Mouse (Mus musculus) brain, embryonic 14.5 days (tissue): Measurements from ENCODE around the gene Satl1.
A peak's percentile ranks its signal among the peaks of the same experiment; 100 is the strongest.

Experiments used
- CTCF ChIP-seq: fragments of 200-500 bp; IDR thresholded peaks from 2 replicates; pipeline ENCODE4 v1.5.1; 2012; ENCODE audit warnings: inconsistent platforms, mild to moderate bottlenecking, moderate library complexity, borderline replicate concordance; ENCODE audit not compliant: insufficient read depth, insufficient read length; ENCODE audit errors: extremely low read depth
- POLR2A ChIP-seq: fragments of 200-500 bp; IDR thresholded peaks from 2 replicates; pipeline ENCODE4 v1.6.1; 2012; ENCODE audit warnings: mild to moderate bottlenecking, inconsistent platforms, borderline replicate concordance; ENCODE audit not compliant: poor library complexity, insufficient read depth, insufficient read length, severe bottlenecking; ENCODE audit errors: extremely low read depth

GRCm38 (mm10) chrX:112368426-112368825 is 38.2 kb downstream of the Satl1 start:
- TF ChIP-seq POLR2A (no peak), CTCF (peak; percentile 51; the same call in 1 of the 2 replicates)
